Mouse (Mus musculus) megakaryocyte, embryonic 14.5 days (primary cell): ENCODE data around the gene Trmt10c.

ENCODE experiments used
- FLI1 ChIP-seq: IDR thresholded peaks from 2 replicates; pipeline ENCODE4 v1.6.1; 2012; ENCODE audit warnings: low read length, inconsistent platforms, mixed read lengths
- GATA1 ChIP-seq: IDR thresholded peaks from 3 replicates; pipeline ENCODE4 v1.6.1; 2012; ENCODE audit warnings: mixed read lengths, low read length, inconsistent platforms, borderline replicate concordance

DNA sequence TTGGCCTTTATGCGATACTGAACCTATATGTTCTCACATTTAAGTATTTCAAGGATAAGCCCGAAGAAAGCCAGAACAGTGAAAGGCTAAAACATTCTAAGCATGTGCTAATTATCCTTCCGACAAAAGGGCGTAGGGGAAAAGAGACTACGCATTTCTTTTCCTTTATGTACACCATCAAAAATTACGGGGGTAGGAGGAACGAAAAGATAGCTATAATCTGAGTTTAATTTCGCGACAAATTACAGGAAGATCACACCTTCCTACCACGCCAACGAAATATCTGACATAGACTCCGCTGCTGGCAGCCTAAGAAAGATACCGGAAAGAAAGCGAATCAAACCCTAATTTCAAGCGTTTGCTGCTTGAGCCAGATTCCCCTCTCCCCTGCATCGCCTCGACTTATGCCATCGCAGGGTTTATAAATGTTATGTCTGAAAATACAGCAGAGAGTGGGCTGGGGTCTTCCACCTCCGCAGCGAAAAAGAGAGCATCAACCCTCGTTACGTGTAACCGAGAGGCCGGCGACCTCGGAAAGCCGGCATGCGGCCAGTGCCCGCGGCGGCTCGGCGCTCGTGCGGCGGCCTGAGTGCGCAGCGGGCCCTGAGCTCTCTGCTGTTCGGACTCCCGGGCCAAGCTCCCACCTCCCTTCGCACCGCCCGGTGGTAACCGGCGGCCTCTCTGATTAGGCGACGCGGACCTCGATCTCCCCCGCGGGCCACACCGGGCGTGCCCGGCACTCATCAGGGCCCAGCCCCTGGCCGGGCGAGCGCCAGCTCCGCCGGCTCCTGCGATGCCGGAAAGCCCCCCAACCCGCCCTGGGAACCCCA lies 8.7 kb downstream of the Trmt10c start:
- no peak for TF ChIP-seq GATA1
- TF ChIP-seq FLI1, result no peak
